Mouse (Mus musculus) erythroblast, embryonic 14.5 days (primary cell): ENCODE data around the gene Dirc2.

Experiments used
- GATA1 ChIP-seq: IDR thresholded peaks from 2 replicates; pipeline ENCODE4 v1.6.1; 2012; ENCODE audit warnings: low read length, inconsistent platforms, mixed read lengths
- TAL1 ChIP-seq: IDR thresholded peaks from 3 replicates; pipeline ENCODE4 v1.6.1; 2012; ENCODE audit warnings: low read length, inconsistent platforms, mixed read lengths

- TF ChIP-seq TAL1 (no peak), GATA1 (no peak)
These were observed 33.0 kb upstream of the Dirc2 start for GRCm38 (mm10) chr16:35802163-35802562.
